In the genomic region with DNA sequence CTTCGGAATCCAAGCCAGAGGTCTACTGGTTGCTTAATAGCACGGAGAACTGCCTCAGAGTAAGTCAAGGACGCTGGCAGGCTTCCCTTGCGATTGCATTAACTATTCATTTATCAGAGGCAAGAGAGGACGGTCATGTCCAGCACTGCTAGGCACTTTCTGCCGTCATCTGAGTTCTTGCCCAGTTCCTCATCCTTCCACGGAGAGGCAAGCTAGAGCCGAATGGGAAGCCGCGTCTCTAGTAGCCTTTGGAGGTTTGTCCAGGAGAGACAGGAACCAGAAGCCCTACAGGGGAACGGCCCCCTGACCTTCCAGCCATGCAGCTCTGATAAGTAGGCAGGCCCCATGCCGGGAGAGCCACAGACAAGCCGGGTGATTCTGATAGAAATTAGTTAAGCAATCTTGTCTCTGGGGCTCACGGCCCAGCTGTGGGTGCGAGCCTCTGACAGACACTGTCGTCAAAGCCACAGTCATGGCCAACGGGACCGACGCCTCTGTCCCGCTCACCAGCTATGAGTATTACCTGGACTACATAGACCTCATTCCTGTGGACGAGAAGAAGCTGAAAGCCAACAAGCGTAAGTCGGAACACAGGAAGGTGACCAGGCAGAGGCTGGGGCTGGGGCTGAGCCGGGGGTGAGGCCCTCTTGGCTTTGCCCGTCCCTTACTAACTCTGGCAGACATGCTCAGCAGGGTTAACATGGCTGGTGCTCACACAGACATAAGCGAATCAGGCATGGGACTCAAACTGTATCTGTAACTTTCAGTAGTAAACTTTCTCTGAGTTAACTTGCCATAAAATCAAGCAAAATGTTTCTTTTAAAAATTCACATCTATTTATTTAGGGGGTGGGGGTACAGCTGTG, we compare ENCODE assay signal across 11 mouse cellular contexts. TPM values are rescaled to one million over a fixed set of nuclear protein-coding genes. Genes with fewer than 3 reads are reported as not detected.
A peak's percentile ranks its signal among the peaks of the same experiment; 100 is the strongest.
DNase-seq lines count a peak whose midpoint lies in the region; ATAC-seq and TF ChIP-seq lines count a peak whose summit lies in the region.
"Had no signal": no experiment of that assay in that cellular context is flagged by ENCODE, and none has a peak within 500 bp of the region (broad histone marks: within the 10 kb centered on the region; RNA-seq: fewer than 3 reads in every experiment).

Gene Mrap (plus strand): TSS at position 116 of the 865 bp plus-strand sequence.

- WGBS in midbrain, embryonic 11.5 days, result 87% methylated on average over 26 of the region's 26 CpGs
- WGBS in midbrain, embryonic 16.5 days, result 90% methylated on average over 26 of the region's 26 CpGs
- WGBS in heart, adult 2 months, result 26% methylated on average over 26 of the region's 26 CpGs
- WGBS in liver, embryonic 13.5 days (ENCODE audit: insufficient replicate concordance), result 28% methylated on average over 26 of the region's 26 CpGs

- TF ChIP-seq POLR2A in heart, adult 2 months (IDR thresholded peaks at IDR 0.05; ENCODE audit: insufficient read depth, low read depth, low read length), result 0 out of 2 replicates have a peak, but pooled peaks have one; percentile 31

- no peak within 1 kb of the TSS for H3K9ac ChIP-seq in midbrain, embryonic 11.5 days (ENCODE audit: low read length)
- H3K9ac ChIP-seq in midbrain, embryonic 16.5 days (ENCODE audit: low read depth, low read length), result no peak within 1 kb of the TSS
- peak within 1 kb of the TSS; percentile 78 for H3K9ac ChIP-seq in heart, adult 2 months (ENCODE audit: low read depth, low read length)
- peak within 1 kb of the TSS; percentile 76 for H3K9ac ChIP-seq in liver, embryonic 13.5 days

- no peaks in the 10 kb centered on the region for H3K79me2 ChIP-seq in heart, adult 2 months (replicated peaks; ENCODE audit: control insufficient read depth, insufficient read depth, low read length)

- no peak within 1 kb of the TSS for H3K4me2 ChIP-seq in midbrain, embryonic 11.5 days
- no peak within 1 kb of the TSS for H3K4me2 ChIP-seq in midbrain, embryonic 16.5 days (ENCODE audit: low read length)
- H3K4me2 ChIP-seq in liver, embryonic 13.5 days, result peak within 1 kb of the TSS; percentile 63

- no peaks in the 10 kb centered on the region for H3K27me3 ChIP-seq in midbrain, embryonic 11.5 days (ENCODE audit: control insufficient read depth, insufficient read depth, low read length)
- no peaks in the 10 kb centered on the region for H3K27me3 ChIP-seq in midbrain, embryonic 16.5 days (ENCODE audit: control insufficient read depth, insufficient read depth, low read depth, low read length)
- H3K27me3 ChIP-seq in heart, adult 2 months (ENCODE audit: control insufficient read depth, insufficient read depth, low read length), result no peaks in the 10 kb centered on the region
- H3K27me3 ChIP-seq in liver, embryonic 13.5 days, result no peaks in the 10 kb centered on the region

- TF ChIP-seq CTCF in heart, adult 2 months (IDR thresholded peaks at IDR 0.05), result peak; percentile 75
- TF ChIP-seq CTCF in gastrocnemius, adult 2 months (IDR thresholded peaks at IDR 0.05), result no peak

- no peak within 1 kb of the TSS for H3K4me3 ChIP-seq in midbrain, embryonic 11.5 days (ENCODE audit: low read depth, low read length)
- H3K4me3 ChIP-seq in midbrain, embryonic 16.5 days (ENCODE audit: low read depth, low read length), result no peak within 1 kb of the TSS
- peak within 1 kb of the TSS; percentile 49 for H3K4me3 ChIP-seq in heart, adult 2 months
- H3K4me3 ChIP-seq in liver, embryonic 13.5 days (replicated peaks), result peak within 1 kb of the TSS; percentile 62
- no peak within 1 kb of the TSS for H3K4me3 ChIP-seq in gastrocnemius, adult 2 months

- intact Hi-C loops in heart, adult 2 months (cut with DNase I), result no loop called here
- intact Hi-C loops in gastrocnemius, adult 2 months (cut with DNase I), result no loop called here

- peak; percentile 26 for DNase-seq in midbrain, embryonic 11.5 days (ENCODE audit: low spot score, missing footprints)
- peak; percentile 71 to 79 for DNase-seq in heart, adult 2 months
- DNase-seq in liver, embryonic 13.5 days, result peak; percentile 63
- peak; percentile 71 for DNase-seq in testis, postnatal 10 days (ENCODE audit: low spot score)
- no peak for DNase-seq in gastrocnemius, adult 2 months
- DNase-seq in left cerebral cortex, adult 11 months (ENCODE audit: low spot score), result no peak
- DNase-seq: gastrocnemius, postnatal 25 days; right cerebral cortex, postnatal 14 days had no signal

- no peak within 1 kb of the TSS for H3K27ac ChIP-seq in midbrain, embryonic 11.5 days (ENCODE audit: low read depth, low read length)
- H3K27ac ChIP-seq in midbrain, embryonic 16.5 days (ENCODE audit: low read length), result no peak within 1 kb of the TSS
- H3K27ac ChIP-seq in heart, adult 2 months, result peak within 1 kb of the TSS; percentile 53
- H3K27ac ChIP-seq in liver, embryonic 13.5 days, result peak within 1 kb of the TSS; percentile 91
- H3K27ac ChIP-seq in gastrocnemius, adult 2 months, result no peak within 1 kb of the TSS

- TF ChIP-seq EP300 in heart, adult 2 months (IDR thresholded peaks at IDR 0.05; ENCODE audit: insufficient read depth, low read depth, low read length), result peak; percentile 37; the same call in 1 of the 2 replicates

- no peaks in the 10 kb centered on the region for H3K36me3 ChIP-seq in midbrain, embryonic 11.5 days (ENCODE audit: control insufficient read depth, insufficient read depth, low read length)
- no peaks in the 10 kb centered on the region for H3K36me3 ChIP-seq in midbrain, embryonic 16.5 days (ENCODE audit: control insufficient read depth, insufficient read depth, low read length)
- no peaks in the 10 kb centered on the region for H3K36me3 ChIP-seq in heart, adult 2 months (ENCODE audit: control insufficient read depth, insufficient read depth, low read length)
- H3K36me3 ChIP-seq in liver, embryonic 13.5 days, result peaks cover 12% of the 10 kb centered on the region; the same call in 1 of the 2 replicates

- no peak for ATAC-seq in midbrain, embryonic 11.5 days (ENCODE audit: low FRiP score)
- no peak for ATAC-seq in midbrain, embryonic 16.5 days
- ATAC-seq in liver, embryonic 13.5 days (ENCODE audit: low read depth), result peak; percentile 92
- no peak for ATAC-seq in inflammation-experienced regulatory T-cells, adult 6 months

- H3K4me1 ChIP-seq in midbrain, embryonic 11.5 days (ENCODE audit: control insufficient read depth, insufficient read depth, low read length), result no peaks in the 10 kb centered on the region
- no peaks in the 10 kb centered on the region for H3K4me1 ChIP-seq in midbrain, embryonic 16.5 days (ENCODE audit: control insufficient read depth, insufficient read depth, low read length)
- H3K4me1 ChIP-seq in heart, adult 2 months (ENCODE audit: control insufficient read depth, insufficient read depth, low read length), result no peaks in the 10 kb centered on the region; the same call in none of the 2 replicates
- peaks cover 72% of the 10 kb centered on the region for H3K4me1 ChIP-seq in liver, embryonic 13.5 days (replicated peaks)

- no peaks in the 10 kb centered on the region for H3K9me3 ChIP-seq in midbrain, embryonic 11.5 days (ENCODE audit: control insufficient read depth, low read length)
- H3K9me3 ChIP-seq in midbrain, embryonic 16.5 days (replicated peaks; ENCODE audit: control insufficient read depth, low read length, poor library complexity, severe bottlenecking), result no peaks in the 10 kb centered on the region
- no peaks in the 10 kb centered on the region for H3K9me3 ChIP-seq in liver, embryonic 13.5 days (replicated peaks)

RNA-seq across cellular contexts. Expression of gene Mrap, which starts in this region (rescaled TPM):
- polyA plus RNA-seq in midbrain, embryonic 11.5 days (2014; fragmentation: Nextera tagmentation; extraction: Ambion mirVana), result 0.49 and 0.59 TPM in 2 replicates
- polyA plus RNA-seq in midbrain, embryonic 16.5 days (2015; fragmentation: Nextera tagmentation; extraction: Ambion mirVana), result 0.25 and 0.42 TPM in 2 replicates
- 10 to 100 TPM; 15.7 to 17.5 TPM for total RNA-seq in heart, adult 2 months (2021)
- 30.5 and 47.6 TPM in 2 replicates for polyA plus RNA-seq in heart, adult 2 months (2012; rRNA removed)
- polyA plus RNA-seq in liver, embryonic 13.5 days (2015; fragmentation: Nextera tagmentation; extraction: Ambion mirVana), result 48.8 and 52.6 TPM in 2 replicates
- under 1 TPM in 1 of 2 experiments, not detected in 1; 0.84 TPM for total RNA-seq in gastrocnemius, adult 2 months (2021)
- not detected for polyA plus RNA-seq in inflammation-experienced regulatory T-cells, adult 6 months (2017; shearing (Covaris generic))
- total RNA-seq: ES-E14 had no signal

Comparison
In these comparisons a context has a peak if more than half of its experiments do, and no peak if none do; other contexts are left out.
1. RNA of gene Mrap (total RNA-seq): 15.7 to 17.5 TPM in heart, adult 2 months; 0.84 TPM in gastrocnemius, adult 2 months; every median in the first group is over 4 times any median in the second.
2. RNA of gene Mrap (polyA plus RNA-seq): 48.8 to 52.6 TPM in liver, embryonic 13.5 days and 30.5 to 47.6 TPM in heart, adult 2 months; 0.49 to 0.59 TPM in midbrain, embryonic 11.5 days, 0.25 to 0.42 TPM in midbrain, embryonic 16.5 days and not detected in inflammation-experienced regulatory T-cells, adult 6 months; every median in the first group is over 10 times any median in the second.
3. Peak in DNase-seq in midbrain, embryonic 11.5 days; RNA of the gene not detected or under 1 TPM.
4. DNase-seq: peak in heart, adult 2 months (2 of 2), liver, embryonic 13.5 days (single experiment) and testis, postnatal 10 days (single experiment); none in gastrocnemius, adult 2 months (single experiment) and left cerebral cortex, adult 11 months (single experiment).
5. H3K27ac ChIP-seq: peak in heart, adult 2 months (single experiment) and liver, embryonic 13.5 days (single experiment); none in midbrain, embryonic 11.5 days (single experiment), midbrain, embryonic 16.5 days (single experiment) and gastrocnemius, adult 2 months (single experiment).
6. H3K4me3 ChIP-seq: peak in heart, adult 2 months (single experiment) and liver, embryonic 13.5 days (single experiment); none in midbrain, embryonic 11.5 days (single experiment), midbrain, embryonic 16.5 days (single experiment) and gastrocnemius, adult 2 months (single experiment).
7. H3K9ac ChIP-seq: peak in heart, adult 2 months (single experiment) and liver, embryonic 13.5 days (single experiment); none in midbrain, embryonic 11.5 days (single experiment) and midbrain, embryonic 16.5 days (single experiment).